In genomic region chr9:109813424-109813823, GRCm38 (mm10) we compare ENCODE assay signal across 16 mouse cellular contexts. TPM values are rescaled to one million over a fixed set of nuclear protein-coding genes. Genes with fewer than 3 reads are reported as not detected.
DNase-seq lines count a peak whose midpoint lies in the region; ATAC-seq and TF ChIP-seq lines count a peak whose summit lies in the region.
"Had no signal": no experiment of that assay in that cellular context is flagged by ENCODE, and none has a peak within 500 bp of the region (broad histone marks: within the 10 kb centered on the region; RNA-seq: fewer than 3 reads in every experiment).

No protein-coding gene starts in this region.

- no peaks in the 10 kb centered on the region for H3K27me3 ChIP-seq in cerebellum, adult 2 months (ENCODE audit: control insufficient read depth, insufficient read depth, low read length)
- no peaks in the 10 kb centered on the region for H3K27me3 ChIP-seq in heart, embryonic 16.5 days (ENCODE audit: control insufficient read depth, insufficient read depth, low read length)
- no peaks in the 10 kb centered on the region for H3K27me3 ChIP-seq in lung, embryonic 14.5 days (ENCODE audit: insufficient read depth, low read length)
- H3K27me3 ChIP-seq in hindbrain, postnatal 0 days (ENCODE audit: insufficient read depth, low read length), result no peaks in the 10 kb centered on the region
- H3K27me3 ChIP-seq in intestine, embryonic 15.5 days (replicated peaks), result no peaks in the 10 kb centered on the region
- H3K27me3 ChIP-seq: midbrain, embryonic 12.5 days had no signal

- no peak overlapping the region for H3K4me3 ChIP-seq in cerebellum, adult 2 months (replicated peaks; ENCODE audit: insufficient read depth, low read depth, low read length)
- no peak overlapping the region for H3K4me3 ChIP-seq in heart, embryonic 16.5 days (ENCODE audit: low read length)
- no peak overlapping the region for H3K4me3 ChIP-seq in lung, embryonic 14.5 days (ENCODE audit: low read depth, low read length)
- H3K4me3 ChIP-seq in hindbrain, postnatal 0 days (ENCODE audit: low read length), result no peak overlapping the region
- no peak overlapping the region for H3K4me3 ChIP-seq in intestine, embryonic 15.5 days (replicated peaks)
- H3K4me3 ChIP-seq: midbrain, embryonic 12.5 days had no signal

- H3K27ac ChIP-seq in cerebellum, adult 2 months (ENCODE audit: insufficient read depth, low read length), result no peak overlapping the region
- no peak overlapping the region for H3K27ac ChIP-seq in heart, embryonic 16.5 days (ENCODE audit: low read length)
- H3K27ac ChIP-seq in lung, embryonic 14.5 days (ENCODE audit: low read depth), result no peak overlapping the region
- H3K27ac ChIP-seq in hindbrain, postnatal 0 days, result peak overlapping the region; percentile 22; the same call in 1 of the 2 replicates
- no peak overlapping the region for H3K27ac ChIP-seq in intestine, embryonic 15.5 days
- H3K27ac ChIP-seq: liver, embryonic 14.5 days; midbrain, embryonic 12.5 days had no signal

- no peak; the same call in 1 of the 2 replicates for ATAC-seq in heart, embryonic 16.5 days (replicated peaks; ENCODE audit: extremely low read depth, insufficient read depth, low FRiP score)
- ATAC-seq in lung, embryonic 14.5 days (ENCODE audit: insufficient read depth), result no peak; the same call in 1 of the 2 replicates
- ATAC-seq in hindbrain, postnatal 0 days, result peak; percentile 64
- ATAC-seq in intestine, embryonic 15.5 days, result no peak

- WGBS in cerebellum, adult 2 months, result 8% methylated on average over 7 of the region's 7 CpGs
- WGBS in heart, embryonic 16.5 days, result 31% methylated on average over 7 of the region's 7 CpGs
- 43% methylated on average over 7 of the region's 7 CpGs for WGBS in lung, embryonic 14.5 days
- WGBS in hindbrain, postnatal 0 days, result 20% methylated on average over 7 of the region's 7 CpGs
- 54% methylated on average over 7 of the region's 7 CpGs for WGBS in intestine, embryonic 15.5 days

- peaks cover 4% of the 10 kb centered on the region for H3K4me1 ChIP-seq in cerebellum, adult 2 months (ENCODE audit: control insufficient read depth, insufficient read depth, low read length)
- peaks cover 3% of the 10 kb centered on the region; the same call in 1 of the 2 replicates for H3K4me1 ChIP-seq in heart, embryonic 16.5 days (ENCODE audit: control insufficient read depth, insufficient read depth, low read length)
- no peaks in the 10 kb centered on the region for H3K4me1 ChIP-seq in lung, embryonic 14.5 days (ENCODE audit: insufficient read depth)
- H3K4me1 ChIP-seq in hindbrain, postnatal 0 days (ENCODE audit: insufficient read depth, low read length), result no peaks in the 10 kb centered on the region
- no peaks in the 10 kb centered on the region for H3K4me1 ChIP-seq in intestine, embryonic 15.5 days (replicated peaks)
- H3K4me1 ChIP-seq: midbrain, embryonic 12.5 days had no signal

- no peak overlapping the region for H3K9ac ChIP-seq in heart, embryonic 16.5 days (ENCODE audit: low read length)
- H3K9ac ChIP-seq in lung, embryonic 14.5 days, result no peak overlapping the region
- 0 out of 2 replicates have a peak overlapping the region, but pooled peaks have one; percentile 2 for H3K9ac ChIP-seq in hindbrain, postnatal 0 days (replicated peaks; ENCODE audit: low read length)
- H3K9ac ChIP-seq in intestine, embryonic 15.5 days, result no peak overlapping the region
- H3K9ac ChIP-seq: liver, embryonic 14.5 days; midbrain, embryonic 12.5 days had no signal

- no peaks in the 10 kb centered on the region for H3K9me3 ChIP-seq in heart, embryonic 16.5 days (replicated peaks; ENCODE audit: control insufficient read depth, low read length)
- H3K9me3 ChIP-seq in lung, embryonic 14.5 days (ENCODE audit: low read depth, low read length), result no peaks in the 10 kb centered on the region
- no peaks in the 10 kb centered on the region for H3K9me3 ChIP-seq in hindbrain, postnatal 0 days (ENCODE audit: low read length)
- no peaks in the 10 kb centered on the region for H3K9me3 ChIP-seq in intestine, embryonic 15.5 days
- H3K9me3 ChIP-seq: midbrain, embryonic 12.5 days had no signal

- no peak for TF ChIP-seq CTCF in cerebellum, adult 2 months (IDR thresholded peaks at IDR 0.05; ENCODE audit: borderline replicate concordance, insufficient read depth, low read depth, low read length)
- no peak for TF ChIP-seq CTCF in lung, embryonic 14.5 days (IDR thresholded peaks at IDR 0.05; ENCODE audit: low read depth)
- no peak for TF ChIP-seq CTCF in hindbrain, postnatal 0 days (IDR thresholded peaks at IDR 0.05; ENCODE audit: low read depth)

- H3K4me2 ChIP-seq in heart, embryonic 16.5 days (ENCODE audit: low read depth, low read length), result peak overlapping the region; percentile 31
- H3K4me2 ChIP-seq in lung, embryonic 14.5 days, result no peak overlapping the region
- no peak overlapping the region for H3K4me2 ChIP-seq in hindbrain, postnatal 0 days (ENCODE audit: low read depth, low read length)
- H3K4me2 ChIP-seq in intestine, embryonic 15.5 days (replicated peaks), result no peak overlapping the region
- H3K4me2 ChIP-seq: midbrain, embryonic 12.5 days had no signal

- no peaks in the 10 kb centered on the region for H3K36me3 ChIP-seq in heart, embryonic 16.5 days (ENCODE audit: control insufficient read depth, insufficient read depth)
- H3K36me3 ChIP-seq in lung, embryonic 14.5 days (ENCODE audit: insufficient read depth), result no peaks in the 10 kb centered on the region
- no peaks in the 10 kb centered on the region for H3K36me3 ChIP-seq in hindbrain, postnatal 0 days (ENCODE audit: insufficient read depth, low read length)
- no peaks in the 10 kb centered on the region for H3K36me3 ChIP-seq in intestine, embryonic 15.5 days
- H3K36me3 ChIP-seq: midbrain, embryonic 12.5 days had no signal

- peak; percentile 11 to 27 for DNase-seq in cerebellum, adult 2 months
- DNase-seq in cerebellum, adult 18-20 months, result no peak
- no peak for DNase-seq in heart, adult 8-10 months (ENCODE audit: low spot score)
- peak; percentile 24 for DNase-seq in lung, embryonic 14.5 days
- DNase-seq in lung, postnatal 4 days, result no peak
- peak; percentile 40 for DNase-seq in hindbrain, postnatal 0 days (ENCODE audit: low spot score)
- DNase-seq: cerebellum, adult 11 months; retina, postnatal 1 day; thymus, postnatal 4 days had no signal

- TF ChIP-seq POLR2A in cerebellum, adult 2 months (IDR thresholded peaks at IDR 0.05; ENCODE audit: borderline replicate concordance, insufficient read depth, low read length), result no peak

RNA-seq across cellular contexts. Expression of gene Spink8, which starts 1.3 kb away (rescaled TPM):
- 0.20 and 0.33 TPM in 2 replicates for polyA plus RNA-seq in cerebellum, adult 2 months (2012; rRNA removed)
- polyA plus RNA-seq in heart, embryonic 16.5 days (2015; fragmentation: Nextera tagmentation; extraction: Ambion mirVana), result 0.26 TPM in 1 of 2 replicates, not detected in the other
- total RNA-seq in heart, adult 8-10 months (2022), result not detected
- not detected in 2 replicates for polyA plus RNA-seq in lung, embryonic 14.5 days (2014; fragmentation: Nextera tagmentation; extraction: Ambion mirVana)
- total RNA-seq in hindbrain, postnatal 0 days (2014; rRNA removed), result not detected in 2 replicates
- polyA plus RNA-seq in hindbrain, postnatal 0 days (2015; fragmentation: Nextera tagmentation; extraction: Ambion mirVana), result 0.24 TPM in 1 of 2 replicates, not detected in the other
- polyA plus RNA-seq in intestine, embryonic 15.5 days (2015; fragmentation: Nextera tagmentation; extraction: Ambion mirVana), result not detected in 2 replicates
- total RNA-seq: gastrocnemius, adult 18-20 months had no signal
- polyA plus RNA-seq: liver, embryonic 14.5 days; midbrain, embryonic 12.5 days had no signal

RNA-seq across cellular contexts. Expression of gene Nme6, which starts 19.1 kb away (rescaled TPM):
- polyA plus RNA-seq in cerebellum, adult 2 months (2012; rRNA removed), result 20.7 and 21.4 TPM in 2 replicates
- polyA plus RNA-seq in heart, embryonic 16.5 days (2015; fragmentation: Nextera tagmentation; extraction: Ambion mirVana), result 58.1 and 59.2 TPM in 2 replicates
- 10 to 100 TPM; 16.8 to 24.9 (median 19.7) TPM for total RNA-seq in heart, adult 8-10 months (2022)
- 53.7 and 58.7 TPM in 2 replicates for polyA plus RNA-seq in lung, embryonic 14.5 days (2014; fragmentation: Nextera tagmentation; extraction: Ambion mirVana)
- total RNA-seq in hindbrain, postnatal 0 days (2014; rRNA removed), result 30.8 and 43.1 TPM in 2 replicates
- polyA plus RNA-seq in hindbrain, postnatal 0 days (2015; fragmentation: Nextera tagmentation; extraction: Ambion mirVana), result 47.2 and 52.9 TPM in 2 replicates
- 88.4 and 96.6 TPM in 2 replicates for polyA plus RNA-seq in intestine, embryonic 15.5 days (2015; fragmentation: Nextera tagmentation; extraction: Ambion mirVana)

RNA-seq across cellular contexts. Expression of gene Fbxw27, which starts 23.0 kb away (rescaled TPM):
- 0.18 TPM in 1 of 2 replicates, not detected in the other for polyA plus RNA-seq in cerebellum, adult 2 months (2012; rRNA removed)
- polyA plus RNA-seq in heart, embryonic 16.5 days (2015; fragmentation: Nextera tagmentation; extraction: Ambion mirVana), result not detected in 2 replicates
- total RNA-seq in heart, adult 8-10 months (2022), result not detected
- polyA plus RNA-seq in lung, embryonic 14.5 days (2014; fragmentation: Nextera tagmentation; extraction: Ambion mirVana), result 0.41 TPM in 1 of 2 replicates, not detected in the other
- not detected in 2 replicates for total RNA-seq in hindbrain, postnatal 0 days (2014; rRNA removed)
- not detected in 2 replicates for polyA plus RNA-seq in hindbrain, postnatal 0 days (2015; fragmentation: Nextera tagmentation; extraction: Ambion mirVana)
- polyA plus RNA-seq in intestine, embryonic 15.5 days (2015; fragmentation: Nextera tagmentation; extraction: Ambion mirVana), result not detected in 2 replicates
- total RNA-seq: gastrocnemius, adult 18-20 months; layer of hippocampus, postnatal 14 days had no signal
- polyA plus RNA-seq: embryonic facial prominence, embryonic 14.5 days; liver, embryonic 14.5 days; midbrain, embryonic 12.5 days had no signal

RNA-seq across cellular contexts. Expression of gene Camp, which starts 36.0 kb away (rescaled TPM):
- polyA plus RNA-seq in cerebellum, adult 2 months (2012; rRNA removed), result 0.78 and 1.5 TPM in 2 replicates
- polyA plus RNA-seq in heart, embryonic 16.5 days (2015; fragmentation: Nextera tagmentation; extraction: Ambion mirVana), result 1.3 and 2.1 TPM in 2 replicates
- total RNA-seq in heart, adult 8-10 months (2022), result under 1 TPM in 1 of 4 experiments, not detected in 3; 0.49 TPM
- 1.2 TPM in 1 of 2 replicates, not detected in the other for polyA plus RNA-seq in lung, embryonic 14.5 days (2014; fragmentation: Nextera tagmentation; extraction: Ambion mirVana)
- total RNA-seq in hindbrain, postnatal 0 days (2014; rRNA removed), result 0.21 TPM in 1 of 2 replicates, not detected in the other
- 0.91 and 1.3 TPM in 2 replicates for polyA plus RNA-seq in hindbrain, postnatal 0 days (2015; fragmentation: Nextera tagmentation; extraction: Ambion mirVana)
- 2.9 and 5.3 TPM in 2 replicates for polyA plus RNA-seq in intestine, embryonic 15.5 days (2015; fragmentation: Nextera tagmentation; extraction: Ambion mirVana)
- total RNA-seq: gastrocnemius, adult 18-20 months; layer of hippocampus, postnatal 14 days had no signal

Comparison
In these comparisons a context has a peak if more than half of its experiments do, and no peak if none do; other contexts are left out.
1. DNase-seq: peak in cerebellum, adult 2 months (2 of 2), lung, embryonic 14.5 days (single experiment) and hindbrain, postnatal 0 days (single experiment); none in cerebellum, adult 18-20 months (0 of 2), heart, adult 8-10 months (single experiment) and lung, postnatal 4 days (0 of 2).